Mouse (Mus musculus) T-helper 2 cell (primary cell): ENCODE results near the gene Pramef17.
"Not testable (repeated sequence)": the region's sequence is repeated elsewhere in the genome, so short reads cannot be mapped to it uniquely, and the experiment has no call there.

Experiments used
- in situ Hi-C: fragments of 300-600 bp; cut with MboI, MseI; formaldehyde crosslinking; loops from one replicate; pipeline ENCODE4 v1.15.1; 2025; ENCODE audit warnings: high pct_unique_total_duplicates

The Pramef17 gene

GRCm38 (mm10) chr4:143994269-143994668 lies at the start of gene Pramef17:
TSS of gene Pramef17 (minus strand) at chr4:143994369.
- in situ Hi-C loops = not testable (repeated sequence)

DNA sequence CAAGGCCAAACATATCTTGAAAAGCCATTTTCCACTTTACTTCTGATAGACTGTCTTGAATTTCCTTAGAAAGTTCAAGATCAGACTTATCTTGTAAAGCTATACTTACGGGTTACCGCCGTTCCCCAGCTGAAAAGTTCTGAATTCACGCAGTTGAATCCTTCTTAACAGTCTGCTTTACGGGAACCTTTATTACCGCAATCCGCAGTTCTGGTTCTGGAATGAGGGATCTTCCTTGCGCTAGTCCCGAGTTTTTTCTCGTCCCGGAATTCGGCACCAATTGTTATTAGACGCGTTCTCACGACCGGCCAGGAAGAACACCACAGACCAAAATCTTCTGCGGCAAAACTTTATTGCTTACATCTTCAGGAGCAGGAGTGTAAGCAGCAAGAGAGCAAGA lies 6.0 kb downstream of the Pramef17 start:
- in situ Hi-C loops = not testable (repeated sequence)

DNA sequence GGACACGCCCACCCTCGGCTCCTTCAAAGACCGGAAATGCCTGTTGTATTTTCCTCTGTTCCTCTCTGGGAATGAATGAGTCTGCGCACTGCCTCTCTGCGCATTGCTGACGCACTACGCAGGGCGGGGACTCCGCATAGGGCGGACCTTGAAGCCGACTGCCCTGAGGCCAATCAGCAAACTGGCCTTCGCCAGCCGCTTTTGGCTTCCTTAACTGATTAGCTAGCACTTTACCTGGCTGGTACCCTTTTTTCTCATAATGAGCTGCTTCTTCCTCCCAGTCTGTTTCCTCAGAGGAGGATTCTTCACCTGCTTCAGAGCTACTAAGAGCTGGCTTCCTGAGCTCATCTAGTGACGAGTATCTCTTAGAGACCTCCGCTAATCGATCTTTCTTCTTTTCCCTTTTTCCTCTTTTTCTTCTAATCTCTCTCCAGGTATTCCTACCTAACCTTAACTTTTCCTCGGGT lies 6.7 kb downstream of the Pramef17 start:
- in situ Hi-C loops = not testable (repeated sequence)

GRCm38 (mm10) chr4:143985733-143986132 lies 8.4 kb downstream of the Pramef17 start:
- in situ Hi-C loops = not testable (repeated sequence)

GRCm38 (mm10) chr4:143985165-143985564 lies 9.0 kb downstream of the Pramef17 start:
- in situ Hi-C loops = not testable (repeated sequence)

DNA sequence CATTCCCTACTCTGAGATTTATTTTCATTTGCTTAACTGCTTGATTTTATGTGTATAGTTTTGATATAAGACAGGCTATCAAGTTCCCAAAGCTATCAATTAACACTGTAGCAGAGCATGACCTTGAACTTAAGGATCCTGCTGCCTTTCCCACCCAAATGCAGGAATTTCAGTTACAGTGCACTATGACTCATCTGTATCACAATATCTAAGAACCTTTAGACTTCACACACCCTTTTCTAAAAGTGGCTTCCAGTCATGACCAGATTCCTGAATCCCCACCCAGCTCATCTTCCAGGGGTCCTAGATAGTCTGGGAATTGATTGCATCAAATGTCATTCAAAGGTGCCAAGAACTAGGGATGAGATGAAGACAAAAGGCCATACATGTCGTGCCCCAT lies 10.7 kb downstream of the Pramef17 start:
- in situ Hi-C loops = not testable (repeated sequence)

DNA sequence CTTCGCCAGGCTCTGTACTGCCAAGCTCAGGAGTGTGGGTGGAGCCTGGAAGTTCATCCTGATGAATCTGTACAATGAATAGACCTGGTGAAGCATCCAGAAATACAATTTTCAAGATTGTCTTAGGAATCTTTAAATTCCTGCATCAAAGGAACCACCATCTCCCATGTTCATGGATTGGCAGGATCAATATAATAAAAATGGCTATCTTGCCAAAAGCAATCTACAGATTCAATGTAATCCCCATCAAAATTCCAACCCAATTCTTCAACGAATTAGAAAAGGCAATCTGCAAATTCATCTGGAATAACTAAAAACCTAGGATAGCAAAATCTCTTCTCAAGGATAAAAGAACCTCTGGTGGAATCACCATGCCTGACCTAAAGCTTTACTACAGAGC lies 27.3 kb downstream of the Pramef17 start, which contains the start of gene Gm13101:
Gene Gm13101 (minus strand): TSS at position 101 of the 400 bp plus-strand sequence.
- in situ Hi-C loops = not testable (repeated sequence)

- in situ Hi-C loops = not testable (repeated sequence)
These were observed 43.3 kb downstream of the Pramef17 start, which contains the start of gene Pramef25 for GRCm38 (mm10) chr4:143950916-143951315. TSS of gene Pramef25 (minus strand) at chr4:143951016.
